Mouse (Mus musculus) cerebellum, postnatal 4 days (tissue): ENCODE measurements around the gene Arhgef40.
A peak's percentile ranks its signal among the peaks of the same experiment; 100 is the strongest.

Source experiments
- DNase-seq, 2 experiments: peaks; one replicate each; pipeline ENCODE4 v3.0.0; 2022; ENCODE audit warnings: low spot score in 2 of 2, mixed read lengths in 1 of 2

Gene Arhgef40

GRCm38 (mm10) chr14:51984247-51985231 lies at the start of gene Arhgef40:
TSS of gene Arhgef40 (plus strand) at chr14:51984719.
- peak; percentile 69 to 84 for DNase-seq

DNA sequence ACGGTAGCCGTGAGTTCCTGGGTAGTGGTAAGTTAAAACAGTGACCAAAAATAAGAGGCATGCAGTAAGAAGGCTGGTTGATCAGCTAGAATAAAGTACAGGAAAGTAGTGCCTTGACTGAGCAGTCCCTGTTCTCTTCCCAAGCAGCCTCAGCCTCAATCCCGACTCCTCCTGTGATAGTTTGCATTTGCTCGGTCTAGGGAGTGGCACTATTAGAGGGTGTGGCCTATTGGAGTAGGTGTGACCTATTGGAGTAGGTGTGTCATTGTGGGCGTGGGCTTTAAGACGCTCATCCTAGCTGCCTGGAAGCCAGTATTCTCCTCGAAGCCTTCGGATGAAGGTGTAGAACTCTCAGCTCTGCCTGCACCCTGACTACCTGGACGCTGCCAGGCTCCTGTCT lies 45.5 kb upstream of the Arhgef40 start:
- DNase-seq, result no peak

DNA sequence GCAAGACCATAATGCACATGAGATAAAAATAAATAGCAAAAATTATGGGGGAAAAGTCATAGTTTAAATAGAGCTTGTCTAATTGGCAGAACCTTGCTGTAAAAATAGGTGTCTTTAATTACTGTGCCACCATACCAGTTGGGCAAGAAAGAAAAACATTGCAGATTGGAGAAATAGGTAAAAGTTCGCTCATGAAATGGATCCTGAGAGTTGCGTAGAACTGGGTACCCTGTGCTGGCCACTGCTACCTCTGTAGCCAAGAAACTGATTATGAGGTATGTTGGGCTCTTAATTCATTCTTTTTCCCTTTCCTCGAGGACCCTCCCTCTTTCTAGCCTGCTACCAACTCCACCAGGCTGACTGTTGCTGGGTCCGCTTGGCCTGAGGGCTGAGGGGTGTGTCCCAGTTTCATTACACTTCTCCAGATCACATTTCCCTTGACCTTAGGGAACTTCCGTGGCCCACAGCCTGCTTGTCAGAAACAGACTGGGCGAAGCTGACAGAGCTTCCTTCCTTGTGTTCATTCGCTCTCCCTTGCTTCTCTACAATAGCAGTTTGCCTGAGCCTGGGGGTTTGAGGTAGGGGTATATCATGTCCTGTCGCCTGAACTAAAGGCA lies 43.5 kb upstream of the Arhgef40 start:
- no peak for DNase-seq

GRCm38 (mm10) chr14:51941577-51941976 lies 42.9 kb upstream of the Arhgef40 start:
- DNase-seq, result no peak

DNA sequence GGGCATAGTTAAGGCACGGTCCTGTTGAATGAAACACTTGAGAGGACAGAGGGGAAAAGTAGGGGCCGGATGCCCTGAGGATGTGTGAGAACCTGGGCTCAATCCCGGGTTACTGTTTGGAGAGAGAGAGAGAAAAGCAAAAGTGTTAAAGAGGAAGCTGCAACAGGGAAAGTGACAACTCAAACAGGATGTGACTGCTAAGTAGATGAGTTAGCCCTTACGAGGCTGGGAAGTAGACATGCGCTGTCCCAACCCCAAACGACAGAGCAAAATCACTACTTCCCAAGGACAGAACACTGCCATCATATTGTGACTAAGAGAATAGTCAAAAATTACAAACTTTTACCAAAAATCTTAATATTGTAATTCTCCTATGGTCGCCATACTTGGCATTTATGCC lies 42.3 kb upstream of the Arhgef40 start:
- no peak for DNase-seq

DNA sequence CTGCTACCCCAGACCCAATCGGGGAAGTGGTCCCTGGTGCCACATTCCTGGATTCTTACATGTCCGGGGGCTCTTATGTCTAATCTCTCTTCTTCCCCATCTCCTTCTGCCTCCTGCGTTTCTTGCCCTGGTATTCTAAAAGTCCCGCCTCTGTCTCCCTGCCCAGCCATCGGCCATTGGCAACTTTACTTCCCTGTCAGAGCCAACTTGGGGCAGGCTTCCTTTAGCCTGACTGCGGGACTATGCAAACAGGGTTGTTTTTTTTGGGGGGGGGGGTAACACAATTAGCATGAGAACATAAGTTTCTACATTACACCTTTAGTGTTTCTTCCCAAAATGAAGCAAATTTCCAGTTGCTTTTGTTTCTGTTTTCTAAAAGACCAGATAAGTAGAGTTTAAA lies 41.2 kb upstream of the Arhgef40 start:
- no peak for DNase-seq

GRCm38 (mm10) chr14:51960316-51960715 lies 24.2 kb upstream of the Arhgef40 start:
- DNase-seq, result no peak

GRCm38 (mm10) chr14:51967400-51967799 lies 17.1 kb upstream of the Arhgef40 start:
- no peak for DNase-seq

DNA sequence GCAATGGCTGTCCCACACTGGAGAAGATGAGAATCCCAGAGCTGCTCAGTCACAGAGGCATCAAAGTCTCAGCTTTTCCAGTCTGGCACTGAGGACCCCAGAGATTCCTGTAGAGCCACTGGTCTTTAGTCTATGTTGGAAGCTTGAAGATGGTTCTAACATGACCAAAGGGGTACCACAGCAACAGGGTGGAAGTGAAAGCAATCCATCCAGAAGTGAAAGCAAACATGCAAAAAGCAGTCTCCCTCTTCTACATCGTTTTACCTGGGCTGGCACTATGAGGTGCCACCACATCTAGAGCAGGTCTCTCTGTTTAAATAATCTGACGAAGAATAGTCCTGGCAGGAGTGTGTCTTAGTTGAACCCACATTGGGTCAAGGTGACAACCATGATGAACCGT lies 5.3 kb upstream of the Arhgef40 start:
- DNase-seq, result no peak

- DNase-seq, result no peak
Observed at GRCm38 (mm10) chr14:51983251-51983650, 1.3 kb upstream of the Arhgef40 start.

DNA sequence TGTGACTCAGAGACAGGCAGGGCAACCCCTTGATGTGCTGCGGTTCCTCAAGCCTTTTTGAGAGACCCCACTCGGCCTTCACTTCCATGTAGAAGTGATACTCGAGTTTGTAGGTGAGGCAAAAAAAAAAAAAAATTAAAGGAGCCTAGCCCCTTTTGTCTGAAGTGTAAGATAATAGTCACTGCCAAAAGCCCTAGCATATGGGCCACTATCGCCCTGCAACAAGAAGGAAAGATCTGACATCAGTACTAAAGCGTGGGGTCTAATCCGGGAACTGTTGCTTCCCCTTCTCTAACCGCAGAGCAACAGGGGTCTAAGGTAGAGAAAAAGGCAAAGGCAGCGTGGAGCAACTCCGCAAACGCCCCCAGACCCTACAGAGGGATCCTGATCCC lies 668 bp upstream of the Arhgef40 start:
- no peak for DNase-seq

- DNase-seq, result peak; percentile 52 to 74
Observed at GRCm38 (mm10) chr14:51985301-51986152, 1.0 kb downstream of the Arhgef40 start.

DNA sequence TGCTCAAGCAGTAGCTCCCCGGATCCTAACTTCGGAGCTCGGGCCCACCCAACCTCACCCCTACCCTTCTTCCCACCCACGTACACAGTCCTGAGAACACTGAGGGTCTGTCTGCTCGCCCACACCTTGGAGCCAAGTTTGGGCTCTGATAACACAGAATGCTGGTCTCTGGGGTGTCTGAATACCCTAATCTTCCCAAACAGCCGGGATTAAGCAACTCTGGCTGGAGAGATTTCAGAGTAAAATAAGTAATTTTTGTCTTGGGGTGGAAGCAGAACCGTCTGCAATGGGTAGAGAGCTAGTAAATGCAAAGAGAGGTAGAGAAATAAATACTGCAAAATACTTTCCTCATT lies 1.6 kb downstream of the Arhgef40 start:
- DNase-seq, result no peak

DNA sequence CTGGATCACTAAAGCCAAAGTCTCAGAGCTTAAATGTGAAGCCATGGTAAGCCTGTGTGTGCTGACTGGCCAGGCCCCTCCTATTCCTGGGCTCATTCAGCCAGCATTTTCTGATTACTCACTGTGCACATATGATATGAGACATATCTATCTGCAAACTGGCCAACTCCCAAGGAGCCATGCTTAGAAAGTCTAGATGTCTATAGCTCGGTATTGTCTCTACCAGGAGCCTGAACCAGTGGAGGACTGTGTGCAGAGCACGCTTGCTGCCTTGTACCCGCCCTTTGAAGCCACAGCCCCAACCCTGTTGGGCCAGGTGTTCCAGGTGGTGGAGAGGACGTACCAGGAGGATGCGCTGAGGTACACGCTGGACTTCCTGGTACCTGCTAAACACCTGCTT lies 2.7 kb downstream of the Arhgef40 start:
- no peak for DNase-seq

- DNase-seq, result no peak
Observed at GRCm38 (mm10) chr14:51988731-51989130, 4.2 kb downstream of the Arhgef40 start.

- DNase-seq, result no peak
Observed at GRCm38 (mm10) chr14:51989461-51989970, 5.0 kb downstream of the Arhgef40 start.

DNA sequence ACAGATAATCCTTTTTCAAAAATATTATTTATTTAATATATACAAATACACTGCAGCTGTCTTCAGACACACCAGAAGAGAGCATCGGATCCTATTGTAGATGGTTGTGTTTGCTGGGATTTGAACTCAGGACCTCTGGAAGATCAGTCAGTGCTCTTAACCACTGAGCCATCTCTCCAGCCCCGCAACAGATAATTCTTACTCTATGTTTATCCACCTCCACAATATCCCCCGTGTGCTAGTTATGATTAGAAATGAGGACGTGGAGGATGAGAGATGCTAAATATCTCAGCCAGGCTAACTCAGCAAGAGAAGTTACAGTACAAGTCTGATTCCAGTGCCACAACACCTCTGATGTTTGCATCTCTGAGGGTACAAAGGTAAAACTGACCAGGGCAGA lies 9.9 kb downstream of the Arhgef40 start:
- no peak for DNase-seq

DNA sequence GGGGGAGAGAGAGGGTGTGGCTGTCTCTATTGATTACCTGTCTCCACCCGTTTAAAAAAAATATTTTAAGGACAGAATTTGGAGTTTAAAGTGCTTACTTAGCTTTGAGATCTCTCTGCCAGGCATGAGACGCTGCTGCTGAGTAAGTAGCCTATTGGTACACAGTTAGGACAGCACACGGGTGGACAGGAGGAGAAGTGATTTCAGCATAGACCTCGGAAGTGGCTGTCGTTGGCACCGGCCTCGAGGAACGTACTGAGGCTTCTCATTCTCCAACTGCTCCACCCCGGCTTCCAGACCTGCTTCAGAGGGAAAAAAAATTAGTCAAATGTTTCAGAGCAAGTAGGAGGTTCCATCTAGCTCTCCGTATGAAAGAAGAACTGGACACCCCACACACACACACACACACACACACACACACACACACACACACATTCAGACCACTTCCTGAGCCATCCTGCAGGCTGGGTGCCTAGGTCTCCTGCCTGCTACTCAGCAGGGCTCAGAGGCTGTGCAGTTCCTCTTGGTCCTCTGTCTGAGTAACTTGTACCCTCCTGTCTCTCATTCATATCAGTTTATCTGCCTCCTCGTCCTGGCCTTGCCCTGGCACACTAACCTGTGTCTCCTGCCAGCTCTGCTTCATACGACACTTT lies 10.8 kb downstream of the Arhgef40 start:
- peak in 1 of 2 experiments; percentile 12 for DNase-seq

- peak in 1 of 2 experiments; percentile 14 for DNase-seq
Observed at GRCm38 (mm10) chr14:51996231-51996841, 11.8 kb downstream of the Arhgef40 start.

GRCm38 (mm10) chr14:51996866-51997265 lies 12.3 kb downstream of the Arhgef40 start:
- DNase-seq, result peak; percentile 52 to 73

GRCm38 (mm10) chr14:51997483-51997882 lies 13.0 kb downstream of the Arhgef40 start:
- no peak for DNase-seq
